Mouse (Mus musculus) thymus, postnatal 25 days (tissue): ENCODE data around the gene St3gal3.

Experiments used
- DNase-seq: peaks from one replicate; pipeline ENCODE4 v3.0.0; 2022

The St3gal3 gene

DNA sequence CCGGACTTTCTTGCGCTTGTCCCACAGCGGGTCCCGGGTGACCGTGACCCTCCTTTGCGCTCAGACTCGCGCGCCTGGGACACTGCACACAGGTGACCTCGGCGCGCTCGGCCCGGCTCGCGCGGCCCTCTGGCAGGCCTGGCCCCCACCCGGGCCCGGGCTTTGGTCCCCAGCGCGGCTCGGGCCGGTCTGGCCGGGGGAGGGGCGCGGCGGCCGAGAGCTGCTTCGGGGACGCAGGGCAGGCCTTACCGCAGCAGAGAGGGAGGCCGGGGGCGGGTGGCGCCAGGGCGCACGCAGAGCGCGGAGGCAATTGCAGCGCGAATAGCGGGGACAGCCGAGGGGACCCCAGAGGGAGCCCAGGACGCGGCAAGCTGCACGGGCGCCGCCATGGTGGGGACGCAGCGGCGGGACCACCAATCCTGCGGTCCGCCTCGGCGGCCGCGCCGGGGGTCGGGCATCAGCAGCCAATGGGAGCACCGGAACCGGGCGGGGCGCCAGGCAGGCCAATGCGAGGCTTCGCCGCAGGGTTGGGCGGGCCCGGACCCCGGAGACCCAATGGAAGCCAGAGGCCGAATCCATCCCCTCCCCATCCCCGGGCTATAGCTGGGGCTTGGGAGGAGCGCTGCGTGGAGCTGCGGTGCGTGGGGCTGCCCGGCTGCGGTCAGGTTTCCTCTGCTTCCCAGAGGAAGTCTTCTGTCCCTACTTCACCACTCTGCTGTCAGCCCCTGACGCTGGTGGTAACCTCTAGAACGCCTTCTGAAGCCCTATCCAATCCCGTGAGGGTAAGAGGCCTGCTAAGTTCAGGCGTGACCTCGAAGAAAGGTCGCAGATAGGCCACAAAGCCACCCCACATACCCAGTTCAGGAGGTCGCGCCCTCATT is at the start of gene St3gal3:
Gene St3gal3 (minus strand): TSS at position 430 of the 881 bp plus-strand sequence.
- peak; percentile 95 for DNase-seq

DNA sequence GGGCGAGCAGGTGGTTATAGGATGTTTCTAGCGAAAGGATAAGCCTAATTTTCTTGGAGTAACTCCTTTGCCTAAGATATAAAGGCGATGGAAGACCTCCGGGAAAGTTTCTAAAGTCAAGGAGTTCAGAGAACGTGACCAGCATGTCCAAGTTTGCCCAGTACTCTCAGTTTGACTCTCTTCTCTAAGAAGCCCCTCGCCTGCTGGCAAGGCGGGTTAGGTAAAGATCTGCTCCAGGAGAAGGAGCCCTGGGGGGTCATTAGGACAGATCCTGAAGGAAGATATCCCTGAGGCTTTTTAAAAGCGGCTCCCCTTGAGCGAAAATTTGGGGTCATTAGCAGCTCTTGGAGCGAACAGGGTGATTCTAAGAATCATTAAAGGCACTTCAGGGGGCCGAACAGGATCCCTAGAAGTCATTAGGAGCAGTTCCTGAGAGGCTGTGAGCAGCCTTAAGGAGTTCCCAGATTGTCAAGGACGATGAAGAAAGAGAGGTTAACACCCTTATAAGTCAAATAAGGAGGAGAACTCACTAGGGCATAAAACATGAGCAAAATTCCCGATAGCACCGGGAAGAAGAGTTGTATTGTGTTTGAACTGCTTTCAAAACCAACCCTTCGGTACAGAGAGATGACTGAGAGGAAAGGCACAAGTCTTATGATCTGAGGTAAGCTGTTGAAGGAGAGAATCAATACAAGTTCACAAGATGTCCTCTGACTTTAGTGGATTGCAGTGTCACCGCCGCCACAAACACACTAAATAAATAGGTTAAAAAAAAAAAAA is 45.8 kb upstream of the St3gal3 start:
- DNase-seq: no peak

DNA sequence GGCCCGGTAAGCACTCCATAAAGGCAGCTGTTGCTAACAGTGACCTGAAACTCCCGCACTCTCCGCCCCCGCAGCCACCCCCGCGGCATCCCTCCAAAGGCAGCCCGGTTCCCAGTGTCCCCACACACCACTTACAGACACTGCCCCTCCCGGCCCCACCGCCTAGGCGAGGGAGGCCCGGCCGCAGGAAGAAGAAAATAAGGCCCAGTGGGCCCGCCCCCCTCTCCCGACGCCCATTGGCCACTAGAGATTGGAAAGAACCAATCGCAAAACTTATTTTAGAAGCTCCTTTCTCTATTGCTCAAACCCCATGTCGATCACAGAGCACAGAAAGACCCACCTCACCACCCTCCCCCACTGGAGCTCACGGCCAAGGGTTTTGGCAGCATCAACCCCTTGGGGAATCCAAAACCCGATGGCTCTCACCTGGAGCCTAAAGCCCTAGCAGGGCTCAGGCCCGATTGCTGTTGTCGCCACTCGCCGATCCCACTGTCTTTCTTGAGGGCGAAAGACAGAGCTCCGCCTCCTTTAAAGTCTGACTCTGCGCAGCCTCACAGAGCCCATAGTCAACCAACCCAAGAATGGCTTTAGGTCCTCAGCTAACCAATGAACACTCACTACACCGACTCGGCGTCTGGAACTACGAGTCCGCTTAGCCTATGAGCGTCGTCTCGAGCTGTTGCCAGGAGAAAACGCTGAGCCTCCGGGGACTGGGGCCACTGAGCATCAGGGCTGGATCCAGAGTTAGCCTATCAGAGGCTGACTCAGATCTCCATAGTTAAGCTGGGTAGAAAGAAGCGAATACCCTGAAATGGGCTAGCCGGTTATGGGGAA is 45.0 kb upstream of the St3gal3 start, which contains the start of gene Kdm4a:
Gene Kdm4a (minus strand): TSS at position 577 of the 834 bp plus-strand sequence.
- DNase-seq: peak; percentile 90

DNA sequence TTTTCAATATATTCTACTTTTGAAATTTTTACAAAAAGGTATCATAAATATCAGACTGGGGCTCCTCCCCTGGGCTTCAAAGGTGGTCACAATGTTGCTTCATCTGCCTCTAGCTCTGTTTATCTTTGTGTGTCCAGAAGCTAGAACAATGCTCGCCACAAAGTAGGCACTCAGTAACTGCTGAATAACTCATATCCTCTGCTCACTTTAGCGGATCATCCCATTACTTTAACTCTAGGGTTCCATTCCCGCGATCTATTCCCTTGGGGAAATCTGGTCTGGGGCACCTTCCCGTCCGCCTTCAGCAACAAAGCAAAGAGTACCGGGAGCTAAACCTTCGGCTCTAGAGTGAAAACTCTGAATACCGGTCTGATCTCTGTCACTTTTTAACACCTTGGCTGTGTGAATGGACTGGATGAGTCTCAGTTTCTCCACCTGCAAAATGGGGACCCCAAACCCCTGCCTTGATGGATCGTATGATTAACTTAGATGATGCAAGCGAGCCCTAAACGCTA is 44.3 kb upstream of the St3gal3 start:
- DNase-seq: no peak

DNA sequence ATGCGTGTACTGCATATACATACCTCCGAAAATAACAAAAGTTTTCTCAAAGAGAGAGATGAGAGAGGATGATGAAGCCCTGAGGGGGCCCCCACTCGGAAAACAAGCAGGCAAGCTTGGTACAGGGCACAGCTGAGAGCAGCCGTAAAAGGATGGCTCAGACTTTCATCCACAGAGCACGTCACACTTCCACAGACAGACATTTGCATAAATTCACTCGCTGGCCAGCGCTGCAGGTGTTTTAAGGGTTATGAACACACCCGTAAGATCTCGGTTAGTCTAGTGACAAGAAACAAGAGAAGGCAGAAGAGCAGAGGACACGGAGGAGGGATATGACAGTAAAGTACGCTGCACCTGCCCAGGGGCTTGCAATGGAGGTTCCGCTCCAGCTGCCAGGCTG is 37.7 kb upstream of the St3gal3 start:
- no peak for DNase-seq

DNA sequence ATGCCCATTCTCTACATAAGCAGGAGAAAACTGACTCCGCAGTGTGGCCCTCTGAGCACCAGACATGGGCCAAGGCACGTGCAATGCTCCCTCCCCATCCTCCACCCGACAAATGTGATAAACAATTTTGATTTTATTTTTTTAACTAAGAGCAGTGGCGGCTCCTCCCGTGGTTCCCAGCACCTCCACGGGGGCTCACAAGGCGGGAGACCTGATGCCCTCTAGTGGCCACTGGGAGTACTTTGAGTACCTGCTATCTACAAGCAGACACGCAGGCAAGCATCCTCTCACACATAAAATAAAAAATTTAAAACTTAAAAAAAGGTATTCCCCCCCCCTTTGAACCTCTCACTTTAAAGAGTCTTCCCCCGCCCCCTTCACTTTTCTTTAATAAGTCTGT is 36.3 kb upstream of the St3gal3 start:
- DNase-seq: peak; percentile 39

DNA sequence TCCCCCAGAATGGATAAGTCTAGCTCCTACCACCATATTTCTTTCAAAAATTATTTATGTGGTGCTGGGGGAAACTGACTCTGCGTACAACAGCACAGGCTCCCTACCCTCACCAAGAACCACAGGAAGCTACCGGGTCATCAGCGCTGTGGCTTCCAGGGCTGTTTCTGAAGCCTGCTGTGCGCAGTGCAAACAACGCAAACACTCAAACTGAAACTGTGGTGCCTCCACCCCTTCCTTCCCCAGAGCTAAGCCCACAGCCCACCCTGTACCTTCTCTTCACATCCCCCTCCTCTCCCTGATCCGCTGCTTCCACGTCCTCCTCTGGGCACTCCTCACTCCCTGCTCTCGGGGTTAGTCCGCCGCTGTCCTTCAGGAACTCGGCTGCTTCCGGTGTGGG is 27.4 kb upstream of the St3gal3 start:
- no peak for DNase-seq

DNA sequence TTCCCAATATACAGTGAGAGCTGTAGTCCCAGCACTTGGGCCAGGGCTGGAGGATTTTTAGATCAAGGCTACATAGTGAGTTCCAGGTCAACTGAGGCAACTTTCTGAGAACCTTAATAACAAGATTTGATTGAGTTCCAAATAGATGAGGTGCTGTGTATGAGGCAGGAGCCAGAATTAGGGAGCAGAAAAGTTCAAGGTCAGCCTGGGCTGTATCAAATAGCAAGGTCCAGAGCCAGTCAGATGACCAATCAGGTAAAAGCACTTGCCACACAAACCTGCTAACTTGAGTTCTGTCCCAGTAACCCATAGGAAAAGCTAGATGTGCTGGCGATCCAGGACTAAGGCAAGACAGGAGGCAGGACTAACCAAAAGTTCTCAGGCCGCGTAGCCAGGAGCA is 23.0 kb upstream of the St3gal3 start:
- no peak for DNase-seq

DNA sequence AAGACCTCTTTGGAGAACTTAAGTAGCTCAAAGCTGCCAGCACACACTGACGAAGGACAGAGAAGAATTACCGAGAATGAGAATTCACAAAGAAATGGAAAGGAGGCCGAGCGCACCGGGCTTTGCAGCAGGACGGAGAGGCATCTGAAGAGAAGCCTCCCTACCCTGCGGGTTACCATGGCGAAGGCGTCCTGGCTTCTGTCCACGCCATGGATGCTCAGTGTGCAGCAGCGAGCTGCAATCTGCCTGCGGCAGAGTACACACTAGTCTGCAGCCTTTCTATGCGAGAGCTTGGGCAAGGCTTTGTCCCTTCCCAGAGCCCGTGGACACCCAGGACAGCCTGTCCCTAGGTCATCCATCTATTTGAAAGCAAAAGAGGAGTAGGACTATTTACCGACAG is 21.8 kb upstream of the St3gal3 start:
- DNase-seq: no peak

DNA sequence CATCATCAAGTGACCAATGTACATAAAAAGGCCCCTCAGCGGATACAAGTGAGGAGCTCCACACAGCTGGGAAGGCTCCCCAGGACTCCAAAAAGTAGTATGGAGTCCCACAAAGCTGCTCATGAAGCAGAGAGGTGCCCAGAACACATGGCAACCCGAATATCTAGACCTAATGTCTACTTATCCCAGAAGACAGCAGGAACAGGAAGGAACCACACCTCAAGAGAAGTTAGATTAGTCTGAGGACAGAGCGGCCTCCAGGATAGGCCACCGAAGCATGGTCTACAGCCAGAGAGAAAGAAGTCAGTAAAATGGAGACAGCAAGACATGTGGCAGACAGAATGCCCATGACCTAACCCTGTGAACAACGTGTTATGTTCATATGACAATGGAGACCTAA is 20.2 kb upstream of the St3gal3 start:
- DNase-seq: no peak

DNA sequence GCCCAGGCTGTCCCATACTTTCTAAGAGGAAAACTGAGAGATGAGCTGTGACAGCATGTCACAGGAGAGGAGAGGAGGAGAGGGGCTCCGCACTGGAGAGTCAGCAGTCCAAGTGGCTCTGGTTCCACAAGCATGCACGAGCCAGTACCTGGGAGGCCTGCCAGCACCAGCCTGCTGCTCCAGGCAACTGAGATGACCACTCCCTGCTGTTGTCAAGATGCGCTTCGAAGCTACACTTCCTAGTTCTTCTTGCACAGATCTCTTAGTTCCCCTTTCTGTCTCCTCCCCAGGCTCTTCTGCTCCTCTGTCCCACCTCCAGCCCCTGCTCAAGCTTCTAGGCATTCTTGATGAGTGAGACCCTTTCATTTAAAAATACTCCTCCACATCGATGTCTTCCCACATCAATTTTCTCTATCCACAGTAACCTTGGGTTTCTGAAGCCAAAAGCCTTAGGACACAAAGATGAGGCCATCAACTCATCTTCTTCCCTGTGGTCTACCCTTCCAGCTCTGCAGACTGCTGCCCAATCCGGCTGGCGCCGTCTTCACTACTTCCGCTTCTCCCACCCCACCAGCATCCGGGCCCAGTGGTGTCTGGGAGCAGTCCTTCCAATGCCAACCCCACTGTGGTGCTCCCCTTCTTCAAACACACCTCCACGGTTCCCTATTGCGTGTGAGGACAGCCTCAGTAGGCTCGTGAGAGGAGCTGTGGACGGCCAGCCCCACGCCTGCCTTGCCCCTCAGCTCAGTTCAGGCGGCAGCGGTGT is 17.5 kb upstream of the St3gal3 start:
- no peak for DNase-seq

DNA sequence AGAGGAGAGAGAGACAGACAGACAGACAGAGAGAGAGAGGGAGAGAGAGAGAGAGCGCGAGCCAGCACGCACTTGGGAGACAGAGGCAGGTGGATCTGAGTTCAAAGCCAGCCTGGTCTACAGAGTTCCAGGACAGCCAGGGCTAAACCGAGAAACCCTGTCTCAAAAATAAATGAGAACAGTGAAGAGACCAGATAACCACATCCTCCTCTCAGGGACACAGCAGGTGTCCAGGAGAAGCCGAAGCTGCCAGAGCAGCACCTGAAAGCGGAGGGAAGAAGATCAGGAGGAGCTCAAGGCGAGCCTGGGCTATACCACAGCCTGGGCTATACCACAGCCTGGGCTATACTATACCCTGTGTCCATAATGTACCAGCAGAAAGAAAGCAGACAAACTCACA is 16.1 kb upstream of the St3gal3 start:
- no peak for DNase-seq

DNA sequence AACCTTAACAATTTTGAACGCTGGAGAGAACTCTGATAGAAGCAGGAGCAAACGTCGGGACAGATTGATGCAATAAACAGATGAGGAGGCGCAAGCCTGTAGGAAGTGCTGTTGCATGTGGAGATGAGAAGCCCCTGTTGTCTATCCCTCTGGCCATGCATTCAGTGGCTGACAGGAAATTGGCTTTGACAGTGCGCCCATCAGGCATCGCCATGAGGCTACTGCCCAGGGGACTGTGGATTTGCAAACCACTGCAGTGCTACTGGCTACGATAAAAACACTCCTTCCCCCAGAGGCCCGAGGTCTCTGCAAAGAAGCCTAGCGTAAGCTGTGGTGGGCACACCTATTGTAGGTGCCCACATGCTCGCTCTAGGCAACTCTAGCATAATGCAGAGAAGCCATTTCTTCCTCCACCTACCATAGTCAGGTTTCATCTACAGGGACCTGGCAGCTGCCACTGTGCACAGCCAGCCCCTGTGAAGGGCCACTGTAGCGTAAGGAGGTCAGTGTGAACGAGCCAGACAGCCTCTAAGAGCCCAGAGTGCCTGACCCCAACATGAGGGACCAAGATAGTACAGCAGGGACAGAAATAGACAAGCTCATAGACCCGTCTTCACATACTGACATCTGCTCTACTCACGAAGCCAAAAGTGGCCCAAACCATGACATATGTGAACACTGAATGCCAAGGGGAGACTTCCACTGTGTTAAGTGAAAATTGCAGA is 15.4 kb upstream of the St3gal3 start:
- no peak for DNase-seq

DNA sequence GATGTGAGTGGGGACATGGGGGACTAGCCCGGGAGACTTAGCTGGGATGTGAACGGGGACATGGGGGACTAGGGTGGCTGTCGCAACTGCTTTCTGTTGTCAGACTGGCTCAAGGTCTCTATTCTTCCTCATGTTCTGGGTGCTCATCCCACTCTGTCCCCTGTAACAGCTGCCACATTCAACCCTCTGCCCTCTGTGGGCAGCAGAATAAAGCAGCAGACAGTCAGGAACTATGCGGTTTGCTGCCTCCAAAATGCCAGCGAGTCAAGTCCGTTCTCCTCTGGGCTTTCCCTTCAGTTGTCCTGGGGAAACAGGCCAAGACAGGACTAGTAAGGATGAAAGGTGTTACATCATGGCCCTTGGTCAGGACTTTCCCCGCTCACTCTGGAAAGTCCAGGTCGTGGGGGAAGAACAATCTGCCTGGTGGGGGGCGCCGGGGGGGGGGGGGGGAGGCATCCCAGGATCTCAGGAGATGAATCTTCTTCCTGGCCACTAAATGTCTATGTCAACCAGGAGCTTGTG is 14.4 kb upstream of the St3gal3 start:
- no peak for DNase-seq

DNA sequence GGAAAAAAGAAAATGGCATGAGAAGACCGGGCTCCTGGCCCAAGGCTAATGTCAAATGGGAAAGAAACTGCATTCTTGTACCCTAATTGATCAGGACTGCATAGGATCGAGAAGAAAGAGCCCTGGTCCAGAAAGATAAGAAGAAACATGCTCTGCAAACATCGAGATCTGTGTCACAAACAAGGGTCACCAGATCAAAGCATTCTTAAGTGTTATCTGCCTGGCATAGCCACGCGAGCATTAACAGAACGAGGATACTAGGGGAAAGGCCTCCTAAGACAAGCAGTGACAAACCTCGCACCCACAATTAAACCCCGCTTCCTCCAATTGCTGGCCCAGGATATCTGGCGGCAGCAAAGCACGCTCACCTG is 13.6 kb upstream of the St3gal3 start:
- no peak for DNase-seq

DNA sequence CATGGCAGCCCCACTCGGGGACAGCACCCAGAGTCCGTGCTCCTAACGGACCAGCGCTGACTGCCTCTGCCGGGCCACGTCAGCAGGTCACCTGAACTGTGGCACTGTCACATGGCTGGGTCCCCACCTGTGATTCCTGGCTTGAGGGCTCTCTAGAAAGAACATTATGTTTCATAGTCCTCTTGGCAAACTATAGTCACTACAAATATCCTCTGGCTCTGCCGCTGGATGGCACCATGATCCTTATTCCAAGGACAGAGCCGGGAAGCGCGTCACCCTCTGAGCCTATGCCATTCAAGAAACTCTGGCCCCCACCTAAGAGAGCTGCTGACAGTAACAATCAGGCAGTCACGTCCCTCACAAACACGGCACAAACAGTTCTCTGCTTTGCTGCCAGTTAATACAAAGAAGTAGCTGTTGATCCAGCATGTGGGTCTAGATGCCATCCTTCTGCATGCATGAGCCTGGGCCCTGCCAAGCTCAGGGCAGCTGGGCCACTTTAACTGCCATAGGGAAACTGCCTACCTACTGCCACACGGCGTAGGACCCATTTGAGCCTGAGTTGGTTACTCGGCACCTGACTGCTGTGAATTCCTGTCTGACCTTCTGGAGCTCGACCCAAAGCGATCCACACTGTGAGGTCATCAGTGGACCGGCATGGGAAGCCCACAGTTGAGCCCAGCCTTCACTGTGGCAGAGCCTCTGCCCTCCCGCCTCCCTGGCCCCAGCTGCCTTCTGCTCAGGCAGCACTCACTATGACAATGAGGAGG is 13.0 kb upstream of the St3gal3 start:
- DNase-seq: no peak

DNA sequence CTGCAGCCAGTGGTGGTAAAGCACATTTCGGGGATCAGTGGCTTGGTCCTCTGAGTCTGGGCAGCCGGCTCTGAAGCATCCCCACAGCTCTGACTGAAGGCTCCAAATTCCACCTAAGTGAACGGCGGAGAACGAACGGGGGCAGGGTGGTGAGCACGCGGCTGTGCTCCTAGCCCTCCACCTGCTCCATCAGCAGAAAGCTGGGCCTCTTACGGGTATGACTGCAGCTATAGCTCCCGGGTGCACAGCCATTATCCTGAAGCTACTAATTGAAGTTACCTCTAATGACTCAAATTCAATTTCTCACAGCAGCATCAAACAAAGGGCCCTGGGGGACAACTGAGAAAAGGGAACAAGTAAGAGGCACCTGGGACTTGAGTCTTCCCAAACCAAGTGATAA is 12.4 kb upstream of the St3gal3 start:
- no peak for DNase-seq

DNA sequence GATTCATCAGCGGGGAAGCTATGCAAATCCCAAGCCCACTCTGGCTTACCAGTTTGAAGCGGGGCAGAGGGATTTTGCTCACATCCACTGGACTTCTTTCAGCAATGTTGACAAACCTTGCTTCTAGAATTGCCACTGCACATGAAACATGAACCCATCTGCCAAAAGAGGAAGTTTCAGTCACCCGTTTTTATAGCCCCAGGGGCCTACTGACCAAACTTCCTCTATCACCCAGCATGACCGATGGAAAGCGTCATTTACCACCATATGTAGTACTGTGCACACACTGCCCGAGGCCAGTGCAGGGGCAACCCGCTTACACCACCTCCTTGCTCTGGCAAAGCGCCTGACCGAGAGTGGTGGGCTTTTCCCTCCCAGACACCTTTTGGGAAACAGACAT is 9.6 kb upstream of the St3gal3 start:
- DNase-seq: no peak

DNA sequence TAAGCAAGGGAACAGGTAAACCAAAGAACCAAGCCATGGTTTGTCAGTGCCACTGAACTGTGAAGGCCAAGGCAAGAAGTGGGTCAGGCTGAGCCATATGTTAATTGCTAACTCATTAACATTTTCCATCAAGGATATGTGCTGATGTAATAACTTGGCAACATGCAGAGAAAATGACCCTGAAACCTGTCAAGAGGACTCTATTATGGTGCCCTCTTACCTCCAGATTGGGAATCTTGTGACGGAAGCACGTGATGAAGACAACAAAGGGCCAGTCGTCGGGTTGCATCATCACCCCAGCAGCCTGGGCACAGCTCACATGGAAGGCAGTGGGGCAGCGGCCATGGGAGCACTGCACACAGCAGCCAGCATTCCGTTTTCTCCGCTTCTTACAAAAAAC is 9.0 kb upstream of the St3gal3 start:
- no peak for DNase-seq

DNA sequence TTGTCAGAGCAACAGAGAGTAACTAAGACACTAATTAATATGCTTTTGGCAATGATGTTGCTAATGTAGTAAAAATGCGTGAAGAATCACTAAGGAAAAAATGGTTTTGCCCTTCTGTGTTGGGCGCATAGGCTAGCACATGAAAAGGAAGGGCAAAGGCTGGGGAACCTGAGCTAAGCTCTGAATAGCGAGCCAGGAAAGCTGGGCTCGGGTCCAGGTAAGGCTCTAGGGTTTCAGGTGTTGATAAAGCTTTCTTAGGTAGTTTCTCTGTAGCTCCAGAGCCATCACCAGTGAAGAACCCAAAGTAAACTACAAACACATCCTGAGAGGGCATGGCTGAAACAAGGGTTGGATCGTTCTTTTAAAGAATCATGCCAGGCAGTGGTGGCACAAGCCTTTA is 6.8 kb upstream of the St3gal3 start:
- DNase-seq: no peak

DNA sequence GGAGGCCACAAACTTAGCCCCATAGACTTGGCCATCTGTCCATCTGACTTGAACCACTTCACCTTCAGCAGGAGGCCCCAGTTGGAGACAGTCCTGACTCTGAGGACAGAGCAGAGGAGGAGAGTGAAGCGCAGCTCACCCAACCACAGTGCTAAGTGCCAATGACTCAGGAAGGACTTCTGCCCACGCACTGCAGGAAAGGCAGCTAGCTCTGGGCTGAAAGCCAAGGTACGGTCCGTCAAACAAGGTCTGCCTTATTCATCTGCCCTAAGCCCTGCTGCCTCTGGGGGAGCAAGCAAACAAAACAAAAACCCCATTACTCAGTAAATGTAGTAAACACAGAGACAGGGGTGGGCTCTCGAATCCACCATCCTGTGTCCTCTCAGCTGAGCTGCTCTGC is 4.2 kb upstream of the St3gal3 start:
- DNase-seq: no peak
